Mouse (Mus musculus) inflammation-experienced regulatory T-cells, adult 6 months (primary cell): ENCODE data around the gene Lrrc55. TPM values are rescaled to one million over a fixed set of nuclear protein-coding genes. Genes with fewer than 3 reads are reported as not detected.

Source experiments
- ATAC-seq: one replicate; pipeline ENCODE4 v1.8.0; 2017
- polyA plus RNA-seq, 3 experiments: library from polyadenylated mRNA; unstranded; fragments of 100-300 nt; shearing (Covaris generic); gene quantifications; one replicate each; pipeline ENCODE4 v1.2.1; 2017

Gene Lrrc55
- polyA plus RNA-seq, 3 experiments from 2014 or later = not detected

- no peak for ATAC-seq
Observed at GRCm38 (mm10) chr2:85131226-85131625, 65.8 kb downstream of the Lrrc55 start.

DNA sequence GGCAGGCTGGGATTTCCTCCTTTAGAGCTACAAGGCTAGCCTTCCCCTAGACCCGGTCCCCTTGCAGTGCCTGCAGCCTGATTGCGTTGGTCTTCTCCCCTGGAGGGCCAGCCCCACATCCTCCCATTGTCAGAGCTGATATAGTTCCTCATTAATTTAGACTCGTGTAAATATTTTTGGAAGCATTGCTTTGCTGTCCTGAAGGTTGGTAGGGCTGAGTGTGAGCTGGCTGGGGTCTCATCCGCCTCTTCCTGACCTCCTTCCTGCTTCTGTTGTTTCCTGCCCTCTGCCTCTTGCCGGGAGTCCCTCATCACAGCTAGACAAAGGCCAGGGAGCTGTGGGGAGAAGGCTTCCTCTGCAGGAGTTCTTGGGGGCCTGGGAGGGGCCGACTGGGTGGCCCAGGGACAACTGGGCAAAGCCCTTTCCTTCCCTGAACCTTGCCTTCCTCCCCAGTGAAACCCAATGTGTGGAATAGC is 67.5 kb downstream of the Lrrc55 start:
- ATAC-seq = no peak

DNA sequence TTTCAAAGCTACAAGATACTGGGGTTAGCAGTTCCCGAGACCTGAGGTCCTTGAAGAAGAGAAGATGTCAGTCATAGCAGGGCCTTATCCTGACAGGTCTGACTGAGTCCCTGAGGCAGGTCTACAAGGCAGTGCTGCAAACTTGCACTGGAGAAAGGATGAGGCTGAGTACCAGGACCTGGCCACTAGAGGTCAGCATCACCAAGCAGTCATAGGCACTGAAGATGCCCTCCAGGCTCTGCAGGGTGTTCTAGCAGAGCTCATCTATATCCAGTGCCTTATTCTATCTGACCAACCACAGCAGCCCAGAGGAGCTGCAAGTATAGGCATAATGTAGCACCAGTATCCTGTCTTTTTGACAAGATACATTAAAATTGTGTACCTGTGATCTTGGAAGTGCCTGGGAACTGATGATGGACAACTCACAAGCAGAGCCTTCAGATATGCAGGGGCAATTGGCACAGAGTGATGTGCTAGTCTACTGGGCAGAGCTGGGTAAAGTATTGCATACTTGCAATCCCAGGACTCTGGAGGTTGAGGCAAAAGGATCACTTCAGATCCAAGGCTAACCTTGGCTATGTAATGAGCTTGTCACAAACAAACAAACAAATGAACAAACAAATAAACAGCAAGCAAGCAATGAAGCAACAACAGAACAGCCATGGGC is 73.0 kb downstream of the Lrrc55 start:
- no peak for ATAC-seq

DNA sequence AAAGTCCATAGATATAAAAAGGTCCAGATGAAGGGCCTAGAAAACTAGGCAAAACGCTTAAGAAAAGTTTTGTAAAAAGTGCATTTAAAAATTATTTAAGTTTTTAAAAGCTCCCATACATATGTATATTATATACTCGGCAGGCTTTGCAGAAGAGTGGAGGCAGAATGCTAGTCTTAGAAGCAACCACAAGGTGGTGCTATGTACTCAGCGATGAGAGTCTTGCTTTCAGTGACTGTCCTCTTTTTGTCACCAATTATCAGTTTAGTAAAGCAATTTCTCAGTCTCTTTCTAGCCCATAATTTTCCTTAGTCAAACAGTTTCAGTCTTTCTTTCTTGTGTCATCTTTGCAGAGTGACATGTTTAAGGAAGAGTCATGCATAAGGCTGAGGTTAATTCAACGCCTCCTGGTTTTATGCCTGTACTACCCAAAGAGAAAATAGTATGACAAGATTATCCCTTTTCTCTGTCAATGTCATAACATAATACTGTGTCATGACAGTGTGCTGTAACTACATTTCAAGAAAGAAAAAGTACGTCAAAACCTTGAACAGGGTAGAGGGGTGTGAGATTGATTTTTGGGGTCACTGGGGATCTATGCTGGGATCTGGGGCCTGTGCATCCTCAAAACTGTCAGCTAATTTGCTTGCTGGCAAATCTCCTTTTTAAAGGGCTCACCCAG is 73.7 kb downstream of the Lrrc55 start:
- ATAC-seq = peak; percentile 32

Other genes with a start within 250 kb of the Lrrc55 start
- gene Prg2, start 216.7 kb downstream of the Lrrc55 start, polyA plus RNA-seq = under 1 TPM in 1 of 3 experiments, not detected in 2; 0.73 TPM
- not detected for gene Prg3, start 209.0 kb downstream of the Lrrc55 start, polyA plus RNA-seq
- 100 to 1,000 TPM; 151 to 189 (median 155) TPM for gene Ssrp1, start 160.0 kb downstream of the Lrrc55 start, polyA plus RNA-seq
- 1 to 10 TPM in 1 of 3 experiments, not detected in 2; 1.3 TPM for gene P2rx3, start 159.7 kb downstream of the Lrrc55 start, polyA plus RNA-seq
- gene Tnks1bp1, start 149.2 kb downstream of the Lrrc55 start, polyA plus RNA-seq = 1 to 10 TPM; 4.9 to 6.6 (median 5.0) TPM
- not detected for gene Aplnr, start 61.0 kb downstream of the Lrrc55 start, polyA plus RNA-seq
- not detected for gene Olfr987, start 142.1 kb upstream of the Lrrc55 start, polyA plus RNA-seq
- gene Olfr988, start 166.0 kb upstream of the Lrrc55 start, polyA plus RNA-seq = not detected
- gene Olfr992, start 212.3 kb upstream of the Lrrc55 start, polyA plus RNA-seq = not detected
- not detected for gene Olfr993, start 217.7 kb upstream of the Lrrc55 start, polyA plus RNA-seq
- gene Olfr994, start 239.3 kb upstream of the Lrrc55 start, polyA plus RNA-seq = not detected
- not detected for gene Olfr995, start 246.4 kb upstream of the Lrrc55 start, polyA plus RNA-seq